Mouse (Mus musculus) CH12.LX (cell line): ENCODE measurements at regions not wholly inside any gene's neighbourhood (a gene's known extent, or its start where the extent isn't known, plus 50 kb on each side); places are given as distances from the start of the nearest gene placed in this dataset.

ENCODE experiments used
- DNase-seq: peaks from one replicate; pipeline ENCODE4 v3.0.0-alpha.2; 2013; ENCODE audit errors: extremely low read depth
- H3K27ac ChIP-seq: 2 replicates; pipeline ENCODE4 v1.5.1; 2012; ENCODE audit warnings: low read depth, mild to moderate bottlenecking, control low read depth, moderate library complexity; ENCODE audit not compliant: insufficient read depth
- H3K27me3 ChIP-seq: replicated peaks from 2 replicates; pipeline ENCODE3; 2012; ENCODE audit warnings: inconsistent platforms
- H3K36me3 ChIP-seq, 2 experiments: replicated peaks in 1 of 2; 2 replicates each; pipeline versions ENCODE3 to v1.6.1; 2012; ENCODE audit warnings: inconsistent platforms in 1 of 2, low read length in 1 of 2, mild to moderate bottlenecking in 1 of 2, mixed read lengths in 1 of 2, moderate library complexity in 1 of 2; ENCODE audit not compliant: control insufficient read depth in 1 of 2, insufficient read depth in 1 of 2
- H3K4me1 ChIP-seq, 2 experiments: 2 replicates each; pipeline ENCODE4 v1.6.1; 2012; ENCODE audit warnings: inconsistent platforms in 1 of 2, moderate library complexity in 1 of 2; ENCODE audit not compliant: insufficient read depth in 2 of 2, control insufficient read depth in 1 of 2
- H3K4me2 ChIP-seq: 2 replicates; pipeline ENCODE4 v1.6.1; 2012; ENCODE audit warnings: low read depth, mild to moderate bottlenecking, control low read depth; ENCODE audit not compliant: poor library complexity, insufficient read depth, severe bottlenecking
- H3K4me3 ChIP-seq, 3 experiments: fragments of 150-350 bp in 1 of 3; sonication (generic) in 1 of 3; replicated peaks in 1 of 3; 2 replicates each; pipeline versions ENCODE3 to v1.5.1; 2011 to 2012; ENCODE audit warnings: low read depth in 2 of 3, low read length in 2 of 3, mild to moderate bottlenecking in 2 of 3, moderate library complexity in 2 of 3, control low read depth in 1 of 3, improper control_type of control experiment in 1 of 3, inconsistent platforms in 1 of 3, mixed read lengths in 1 of 3; ENCODE audit not compliant: poor library complexity in 1 of 3
- H3K79me2 ChIP-seq: replicated peaks from 2 replicates; pipeline ENCODE4 v1.6.1; 2012; ENCODE audit warnings: mild to moderate bottlenecking, moderate library complexity; ENCODE audit not compliant: control insufficient read depth, poor library complexity, insufficient read depth, severe bottlenecking; ENCODE audit errors: extremely low read depth
- H3K9ac ChIP-seq: 2 replicates; pipeline ENCODE4 v1.6.1; 2012; ENCODE audit warnings: low read depth, mild to moderate bottlenecking, control low read depth, moderate library complexity; ENCODE audit not compliant: insufficient read depth
- H3K9me3 ChIP-seq: replicated peaks from 2 replicates; pipeline ENCODE3; 2012; ENCODE audit warnings: low read length, inconsistent platforms, mixed read lengths
- BHLHE40 ChIP-seq: IDR thresholded peaks from 2 replicates; pipeline ENCODE4 v1.6.1; 2011; ENCODE audit warnings: mild to moderate bottlenecking, low read depth, low read length, improper control_type of control experiment
- CTCF ChIP-seq, 2 experiments: IDR thresholded peaks in 1 of 2; conservative IDR thresholded peaks in 1 of 2; 2 replicates each; pipeline ENCODE4 v1.5.1; 2011 to 2012; ENCODE audit warnings: low read depth in 2 of 2, low read length in 2 of 2, improper control_type of control experiment in 1 of 2, inconsistent platforms in 1 of 2, mild to moderate bottlenecking in 1 of 2, moderate library complexity in 1 of 2
- ELF1 ChIP-seq: IDR thresholded peaks from 2 replicates; pipeline ENCODE4 v1.6.1; 2014; ENCODE audit warnings: low read depth, mild to moderate bottlenecking, inconsistent platforms, low read length, improper control_type of control experiment
- EP300 ChIP-seq: IDR thresholded peaks from 2 replicates; pipeline ENCODE4 v1.6.1; 2011; ENCODE audit warnings: low read length, improper control_type of control experiment
- GABPA ChIP-seq: IDR thresholded peaks from 2 replicates; pipeline ENCODE4 v1.6.1; 2012; ENCODE audit warnings: low read depth, low read length, improper control_type of control experiment, inconsistent platforms; ENCODE audit not compliant: insufficient replicate concordance
- IRF4 ChIP-seq: IDR thresholded peaks from 2 replicates; pipeline ENCODE4 v1.6.1; 2014; ENCODE audit warnings: low read depth, mild to moderate bottlenecking, inconsistent platforms, low read length, improper control_type of control experiment
- KAT2A ChIP-seq: IDR thresholded peaks from 2 replicates; pipeline ENCODE4 v1.6.1; 2012; ENCODE audit warnings: low read length, improper control_type of control experiment, inconsistent platforms; ENCODE audit not compliant: insufficient replicate concordance
- MAFK ChIP-seq: IDR thresholded peaks from 2 replicates; pipeline ENCODE4 v1.6.1; 2011; ENCODE audit warnings: low read length, improper control_type of control experiment; ENCODE audit not compliant: insufficient replicate concordance
- MAZ ChIP-seq: IDR thresholded peaks from 2 replicates; pipeline ENCODE4 v1.6.1; 2012; ENCODE audit warnings: low read depth, mild to moderate bottlenecking, inconsistent platforms, low read length, improper control_type of control experiment, moderate library complexity
- MEF2A ChIP-seq: IDR thresholded peaks from 2 replicates; pipeline ENCODE4 v1.6.1; 2014; ENCODE audit warnings: low read depth, mild to moderate bottlenecking, inconsistent platforms, low read length, improper control_type of control experiment, borderline replicate concordance
- MYC ChIP-seq: IDR thresholded peaks from 2 replicates; pipeline ENCODE4 v1.6.1; 2011; ENCODE audit warnings: low read depth, mild to moderate bottlenecking, improper control_type of control experiment, low read length
- NELFE ChIP-seq: IDR thresholded peaks from 2 replicates; pipeline ENCODE4 v1.6.1; 2011; ENCODE audit warnings: low read depth, low read length, improper control_type of control experiment
- NRF1 ChIP-seq: IDR thresholded peaks from 2 replicates; pipeline ENCODE4 v1.6.1; 2014; ENCODE audit warnings: low read depth, mild to moderate bottlenecking, inconsistent platforms, low read length, improper control_type of control experiment, moderate library complexity
- POLR2A ChIP-seq: IDR thresholded peaks from 2 replicates; pipeline ENCODE4 v1.6.1; 2011; ENCODE audit warnings: low read depth, mild to moderate bottlenecking, improper control_type of control experiment, low read length
- RCOR1 ChIP-seq: conservative IDR thresholded peaks from 2 replicates; pipeline ENCODE4 v1.6.1; 2012; ENCODE audit warnings: low read depth, mild to moderate bottlenecking, inconsistent platforms, low read length, improper control_type of control experiment
- SIN3A ChIP-seq: IDR thresholded peaks from 2 replicates; pipeline ENCODE4 v1.6.1; 2012; ENCODE audit warnings: low read length, improper control_type of control experiment, inconsistent platforms
- TBP ChIP-seq: conservative IDR thresholded peaks from 2 replicates; pipeline ENCODE4 v1.6.1; 2011; ENCODE audit warnings: low read depth, low read length, improper control_type of control experiment
- TCF12 ChIP-seq: IDR thresholded peaks from 2 replicates; pipeline ENCODE4 v1.6.1; 2014; ENCODE audit warnings: low read depth, mild to moderate bottlenecking, inconsistent platforms, low read length, improper control_type of control experiment
- UBTF ChIP-seq: IDR thresholded peaks from 2 replicates; pipeline ENCODE4 v1.6.1; 2012; ENCODE audit warnings: low read depth, mild to moderate bottlenecking, inconsistent platforms, low read length, improper control_type of control experiment, moderate library complexity
- USF2 ChIP-seq: conservative IDR thresholded peaks from 2 replicates; pipeline ENCODE4 v1.6.1; 2011; ENCODE audit warnings: low read depth, low read length, improper control_type of control experiment
- ZC3H11A ChIP-seq: IDR thresholded peaks from 2 replicates; pipeline ENCODE4 v1.6.1; 2012; ENCODE audit warnings: low read depth, mild to moderate bottlenecking, inconsistent platforms, low read length, improper control_type of control experiment
- ZKSCAN1 ChIP-seq: IDR thresholded peaks from 2 replicates; pipeline ENCODE4 v1.6.1; 2012; ENCODE audit warnings: low read depth, inconsistent platforms, low read length, improper control_type of control experiment, borderline replicate concordance
- dilution Hi-C: fragments of 300-500 bp; cut with MboI; formaldehyde crosslinking; loops from 2 replicates; pipeline ENCODE4 v1.14.3; 2020; ENCODE audit warnings: low sequenced_read_pairs; ENCODE audit not compliant: extremely low pct_unique_long_range_greater_than_20kb, extremely low pct_ligation_motif_present
- in situ Hi-C: fragments of 300-500 bp; cut with MboI; formaldehyde crosslinking; loops from 3 replicates; pipeline ENCODE4 v1.14.3; 2019; ENCODE audit warnings: low sequenced_read_pairs, low pct_ligation_motif_present, low pct_unique_long_range_greater_than_20kb, mixed read lengths

DNA sequence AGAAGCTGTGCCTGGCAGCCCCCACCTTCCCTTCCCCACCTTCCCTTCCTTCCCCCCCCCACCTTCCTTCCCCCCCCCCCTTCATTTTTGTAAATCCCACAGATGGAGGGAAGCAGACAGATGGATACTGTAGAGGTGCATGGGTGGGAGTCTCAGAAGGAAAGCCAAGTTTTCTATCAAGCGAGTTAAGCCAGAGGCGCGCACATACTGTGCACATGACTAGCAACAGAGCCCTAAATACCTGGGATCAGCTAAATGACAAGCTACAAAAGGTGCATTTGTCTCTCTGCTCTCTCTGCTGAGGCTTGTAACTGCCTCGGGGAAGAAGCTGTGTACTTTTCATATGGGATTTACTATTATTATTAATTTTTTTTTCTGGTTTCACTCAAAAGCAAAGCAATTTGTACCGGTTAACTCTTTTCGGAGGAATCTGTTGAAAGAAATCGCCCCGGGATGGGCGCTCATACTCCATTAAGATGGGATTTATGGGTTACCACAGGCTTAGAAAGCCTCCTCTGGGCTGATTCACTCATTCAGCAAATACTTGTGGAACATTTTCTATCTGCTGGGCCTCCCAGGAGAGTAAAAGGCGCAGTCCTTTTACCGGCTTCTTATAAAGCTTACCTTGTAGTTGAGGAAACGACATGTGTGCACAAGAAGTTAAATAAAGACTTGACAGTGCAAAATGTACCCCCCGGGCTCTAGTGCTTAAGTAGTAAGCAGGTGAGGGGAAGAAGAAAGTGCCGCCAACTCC lies 54.3 kb upstream of the Arhgap29 start:
- Histone ChIP-seq H3K4me1 (no peaks in the 10 kb centered on the region), H3K79me2 (no peaks in the 10 kb centered on the region), H3K27ac (no peak overlapping the region), H3K36me3 (no peaks in the 10 kb centered on the region), H3K27me3 (no peaks in the 10 kb centered on the region), H3K4me3 (no peak overlapping the region), H3K9ac (no peak overlapping the region), H3K4me2 (no peak overlapping the region), H3K9me3 (no peaks in the 10 kb centered on the region)
- DNase-seq: no peak
- dilution Hi-C loops: no loop called here
- TF ChIP-seq NELFE: no peak
- no peak for TF ChIP-seq USF2
- no peak for TF ChIP-seq GABPA
- no peak for TF ChIP-seq MAFK
- no peak for TF ChIP-seq TBP
- TF ChIP-seq ZC3H11A: no peak
- no peak for TF ChIP-seq KAT2A
- TF ChIP-seq MAZ: no peak
- no peak for TF ChIP-seq BHLHE40
- no peak for TF ChIP-seq NRF1
- no peak for TF ChIP-seq UBTF
- no peak for TF ChIP-seq IRF4
- TF ChIP-seq SIN3A: no peak
- TF ChIP-seq TCF12: no peak
- no peak for TF ChIP-seq MYC
- no peak for TF ChIP-seq RCOR1
- TF ChIP-seq MEF2A: no peak
- TF ChIP-seq ZKSCAN1: no peak
- TF ChIP-seq ELF1: no peak
- no peak for TF ChIP-seq POLR2A
- in situ Hi-C loops: loop anchor here (25.0 kb wide), 1 partner anchor 739 kb away; no protein-coding TSS in a partner anchor

DNA sequence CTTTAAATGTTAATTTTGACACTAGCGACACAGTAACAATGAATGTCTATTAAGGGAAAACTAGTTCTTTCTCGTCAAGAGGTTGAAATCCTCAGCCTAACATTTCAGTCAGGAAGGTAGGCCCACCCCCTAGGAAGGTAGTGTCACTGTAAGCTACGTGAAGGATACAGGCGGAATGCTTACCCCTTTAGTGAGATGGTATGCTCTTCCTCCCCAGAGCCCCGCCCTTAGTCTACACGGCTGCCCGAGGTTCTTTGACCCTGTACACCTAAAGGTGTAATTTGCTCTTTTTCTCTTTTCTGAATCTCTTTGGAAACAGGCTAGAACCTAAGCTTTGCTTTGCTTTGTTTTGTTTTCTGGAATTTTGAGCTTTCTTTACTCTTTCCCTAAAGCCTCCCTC lies 58.7 kb upstream of the Arhgap29 start:
- dilution Hi-C loops (no loop called here), in situ Hi-C loops (loop anchor here (25.0 kb wide), 1 partner anchor 744 kb away; no protein-coding TSS in a partner anchor)
- Histone ChIP-seq H3K4me2 (no peak overlapping the region), H3K9ac (no peak overlapping the region), H3K36me3 (no peaks in the 10 kb centered on the region), H3K27ac (no peak overlapping the region), H3K79me2 (no peaks in the 10 kb centered on the region), H3K9me3 (no peaks in the 10 kb centered on the region), H3K4me1 (peaks cover 0 to 9% of the 10 kb centered on the region in 2 experiments; a peak in 2 of 4 replicates), H3K4me3 (no peak overlapping the region), H3K27me3 (no peaks in the 10 kb centered on the region)
- no peak for DNase-seq
- no peak for TF ChIP-seq CTCF (conservative IDR thresholded peaks at IDR 0.05 in 1 of 2, IDR thresholded peaks at IDR 0.05 in 1 of 2; ENCODE audit: low read depth in 2 of 2, low read length in 2 of 2)
- TF ChIP-seq EP300: no peak
